In genomic region chr5:29195570-29196263, GRCm38 (mm10) we compare ENCODE assay signal across 8 mouse cellular contexts. TPM values are rescaled to one million over a fixed set of nuclear protein-coding genes. Genes with fewer than 3 reads are reported as not detected.
DNase-seq lines count a peak whose midpoint lies in the region; ATAC-seq lines count a peak whose summit lies in the region.

Gene Rnf32 (plus strand): TSS chr5:29195992.

- under 1% methylated on average over 69 of the region's 70 CpGs for WGBS in intestine, embryonic 14.5 days

- H3K27ac ChIP-seq in intestine, embryonic 14.5 days (ENCODE audit: low read depth): peak within 1 kb of the TSS; percentile 66

- no peaks in the 10 kb centered on the region for H3K36me3 ChIP-seq in intestine, embryonic 14.5 days (ENCODE audit: control insufficient read depth, insufficient read depth, low read length)

- H3K9me3 ChIP-seq in intestine, embryonic 14.5 days (ENCODE audit: control insufficient read depth, low read length): no peaks in the 10 kb centered on the region

- DNase-seq in adrenal gland, adult 18-20 months (ENCODE audit: low spot score in 2 of 2): peak; percentile 72 to 82
- DNase-seq in embryo, embryonic 10 days (ENCODE audit: low spot score): peak; percentile 96
- peak; percentile 23 to 37 for DNase-seq in gastrocnemius, postnatal 36 days
- peak; percentile 93 for DNase-seq in intestine, embryonic 14.5 days (ENCODE audit: low spot score)
- peak; percentile 82 to 94 for DNase-seq in left cerebral cortex, postnatal 10 days (ENCODE audit: extremely low spot score in 1 of 2, low spot score in 2 of 2)
- peak; percentile 89 for DNase-seq in right cerebral cortex, postnatal 25 days
- peak; percentile 73 for DNase-seq in urinary bladder, postnatal 25 days (ENCODE audit: low spot score)

- ATAC-seq in intestine, embryonic 14.5 days (replicated peaks; ENCODE audit: low FRiP score, low TSS enrichment, low read depth): peak; percentile 95
- peak; percentile 90 for ATAC-seq in megakaryocyte progenitor cell, adult 5-6 weeks (replicated peaks; ENCODE audit: poor library complexity)

- peak within 1 kb of the TSS; percentile 63 for H3K9ac ChIP-seq in intestine, embryonic 14.5 days (ENCODE audit: low read length)

- H3K4me2 ChIP-seq in intestine, embryonic 14.5 days (ENCODE audit: low read length): peak within 1 kb of the TSS; percentile 58

- intact Hi-C loops in gastrocnemius, postnatal 36 days (cut with DNase I): no loop called here
- intact Hi-C loops in left cerebral cortex, postnatal 10 days (cut with DNase I): no loop called here

- peak within 1 kb of the TSS; percentile 48 for H3K4me3 ChIP-seq in intestine, embryonic 14.5 days (ENCODE audit: low read depth, low read length)

- no peaks in the 10 kb centered on the region for H3K4me1 ChIP-seq in intestine, embryonic 14.5 days (replicated peaks; ENCODE audit: control insufficient read depth, insufficient read depth, low read length)

- H3K27me3 ChIP-seq in intestine, embryonic 14.5 days (replicated peaks; ENCODE audit: control insufficient read depth, insufficient read depth, low read length): no peaks in the 10 kb centered on the region

RNA-seq across cellular contexts. Expression of gene Rnf32, which starts in this region (rescaled TPM):
- 1 to 10 TPM; 4.2 to 4.6 TPM for total RNA-seq in adrenal gland, adult 18-20 months (2021)
- total RNA-seq in gastrocnemius, postnatal 36 days (2021): 1 to 10 TPM in 1 of 2 experiments, under 1 TPM in 1; 0.86 to 1.4 TPM
- polyA plus RNA-seq in intestine, embryonic 14.5 days (2014; fragmentation: Nextera tagmentation; extraction: Ambion mirVana): 10.5 and 11.1 TPM in 2 replicates
- total RNA-seq in left cerebral cortex, postnatal 10 days (2021): 10 to 100 TPM; 15.7 to 18.7 TPM
- not detected in 2 replicates for total RNA-seq in megakaryocyte progenitor cell, adult 5-6 weeks (2015)
- not detected in 2 replicates for total RNA-seq in megakaryocyte progenitor cell, adult 5-6 weeks (2017)

Comparison
In these comparisons a context has a peak if more than half of its experiments do, and no peak if none do; other contexts are left out.
1. Peak in every context shown above with its lines: DNase-seq, ATAC-seq, H3K4me3 ChIP-seq and H3K27ac ChIP-seq.
2. Peak in ATAC-seq in megakaryocyte progenitor cell, adult 5-6 weeks; RNA of the gene not detected or under 1 TPM.
3. DNase-seq: peak in every context shown above with its lines; median percentile 96 in embryo, embryonic 10 days; 93 in intestine, embryonic 14.5 days; 89 in right cerebral cortex, postnatal 25 days; 88 in left cerebral cortex, postnatal 10 days; 77 in adrenal gland, adult 18-20 months; 73 in urinary bladder, postnatal 25 days; 30 in gastrocnemius, postnatal 36 days.